Mouse (Mus musculus): ENCODE measurements at regions not wholly inside any gene's neighbourhood (a gene's known extent, or its start where the extent isn't known, plus 50 kb on each side); places are given as distances from the start of the nearest gene placed in this dataset.
A peak's percentile ranks its signal among the peaks of the same experiment; 100 is the strongest.

- intact Hi-C loops (cut with DNase I; ENCODE audit: low total_unique reads) = no loop called here
- DNase-seq = no peak
These were observed 52.7 kb downstream of the Phlda1 start for GRCm38 (mm10) chr10:111558675-111559340.

- DNase-seq = no peak
- intact Hi-C loops (cut with DNase I; ENCODE audit: low total_unique reads) = no loop called here
These were observed 53.5 kb downstream of the Phlda1 start for GRCm38 (mm10) chr10:111559341-111560246.

GRCm38 (mm10) chr10:111562628-111563027 is 56.5 kb downstream of the Phlda1 start:
- DNase-seq = no peak
- intact Hi-C loops (cut with DNase I; ENCODE audit: low total_unique reads) = no loop called here

- intact Hi-C loops (cut with DNase I; ENCODE audit: low total_unique reads) = no loop called here
- peak; percentile 61 for DNase-seq
These were observed 60.8 kb downstream of the Phlda1 start for GRCm38 (mm10) chr10:111566873-111567381.

- no peak for DNase-seq
- intact Hi-C loops (cut with DNase I; ENCODE audit: low total_unique reads) = no loop called here
These were observed 64.6 kb downstream of the Phlda1 start for GRCm38 (mm10) chr10:111570501-111571258.

GRCm38 (mm10) chr10:111574231-111574630 is 68.1 kb downstream of the Phlda1 start:
- DNase-seq = no peak
- intact Hi-C loops (cut with DNase I; ENCODE audit: low total_unique reads) = no loop called here

GRCm38 (mm10) chr10:111574812-111575211 is 68.7 kb downstream of the Phlda1 start:
- no peak for DNase-seq
- intact Hi-C loops (cut with DNase I; ENCODE audit: low total_unique reads) = no loop called here

- no peak for DNase-seq
- intact Hi-C loops (cut with DNase I; ENCODE audit: low total_unique reads) = no loop called here
These were observed 69.2 kb downstream of the Phlda1 start for GRCm38 (mm10) chr10:111575256-111575655.

GRCm38 (mm10) chr10:111575926-111576325 is 69.8 kb downstream of the Phlda1 start:
- DNase-seq = no peak
- intact Hi-C loops (cut with DNase I; ENCODE audit: low total_unique reads) = no loop called here

GRCm38 (mm10) chr10:111576395-111577069 is 70.4 kb downstream of the Phlda1 start:
- no peak for DNase-seq
- intact Hi-C loops (cut with DNase I; ENCODE audit: low total_unique reads) = no loop called here

GRCm38 (mm10) chr10:111578536-111578935 is 72.5 kb downstream of the Phlda1 start:
- intact Hi-C loops (cut with DNase I; ENCODE audit: low total_unique reads) = no loop called here
- no peak for DNase-seq

- no peak for DNase-seq
These were observed 73.4 kb downstream of the Phlda1 start for GRCm38 (mm10) chr10:111579481-111579880.

GRCm38 (mm10) chr10:111580401-111581100 is 74.5 kb downstream of the Phlda1 start:
- intact Hi-C loops (cut with DNase I; ENCODE audit: low total_unique reads) = no loop called here
- DNase-seq = no peak

More at GRCm38 (mm10) chr10:111579481-111579880, 73.4 kb downstream of the Phlda1 start:
- intact Hi-C loops (cut with DNase I; ENCODE audit: low total_unique reads) = no loop called here

GRCm38 (mm10) chr10:111581847-111582246 is 75.8 kb downstream of the Phlda1 start:
- intact Hi-C loops (cut with DNase I; ENCODE audit: low total_unique reads) = no loop called here
- no peak for DNase-seq

GRCm38 (mm10) chr10:111582321-111583123 is 76.4 kb downstream of the Phlda1 start:
- intact Hi-C loops (cut with DNase I; ENCODE audit: low total_unique reads) = no loop called here
- DNase-seq = no peak

- intact Hi-C loops (cut with DNase I; ENCODE audit: low total_unique reads) = no loop called here
- DNase-seq = no peak
These were observed 77.1 kb downstream of the Phlda1 start for GRCm38 (mm10) chr10:111583124-111583743.

GRCm38 (mm10) chr10:111583744-111584152 is 77.7 kb downstream of the Phlda1 start:
- DNase-seq = no peak
- intact Hi-C loops (cut with DNase I; ENCODE audit: low total_unique reads) = no loop called here

All from gastrocnemius, postnatal 14 days (tissue).